Mouse (Mus musculus) liver, postnatal 0 days (tissue): ENCODE measurements around the gene Bend3.

ENCODE experiments used
- CTCF ChIP-seq: sonication (generic); IDR thresholded peaks from 2 replicates; pipeline ENCODE4 v1.5.1; 2016; ENCODE audit warnings: antibody characterized with exemption, low read depth
- EP300 ChIP-seq: IDR thresholded peaks from 2 replicates; pipeline ENCODE4 v1.6.1; 2016; ENCODE audit warnings: antibody characterized with exemption, low read depth, mild to moderate bottlenecking

GRCm38 (mm10) chr10:43516992-43517660 lies 38.5 kb downstream of the Bend3 start:
- TF ChIP-seq CTCF (no peak), EP300 (no peak)
